Comparison of ENCODE assay signal across 12 mouse cellular contexts in genomic region chr14:25511564-25511963, GRCm38 (mm10). TPM values are rescaled to one million over a fixed set of nuclear protein-coding genes. Genes with fewer than 3 reads are reported as not detected.
DNase-seq lines count a peak whose midpoint lies in the region; ATAC-seq and TF ChIP-seq lines count a peak whose summit lies in the region.
"Had no signal": no experiment of that assay in that cellular context is flagged by ENCODE, and none has a peak within 500 bp of the region (broad histone marks: within the 10 kb centered on the region; RNA-seq: fewer than 3 reads in every experiment).

No protein-coding gene starts in this region.

- H3K4me1 ChIP-seq in lung, postnatal 0 days (ENCODE audit: insufficient read depth, low read depth, low read length): peaks cover 30% of the 10 kb centered on the region
- H3K4me1 ChIP-seq in hindbrain, embryonic 11.5 days (replicated peaks; ENCODE audit: control insufficient read depth, insufficient read depth, low read length): peaks cover 30% of the 10 kb centered on the region
- peaks cover 43% of the 10 kb centered on the region for H3K4me1 ChIP-seq in midbrain, embryonic 16.5 days (ENCODE audit: control insufficient read depth, insufficient read depth, low read length)

- WGBS in lung, postnatal 0 days: 33% methylated on average over 3 of the region's 3 CpGs
- 43% methylated on average over 3 of the region's 3 CpGs for WGBS in hindbrain, embryonic 11.5 days
- WGBS in midbrain, embryonic 16.5 days: 55% methylated on average over 3 of the region's 3 CpGs

- peaks cover 4% of the 10 kb centered on the region; the same call in 1 of the 2 replicates for H3K36me3 ChIP-seq in lung, postnatal 0 days (ENCODE audit: insufficient read depth, low read length)
- 0 out of 2 replicates have a peak, but pooled peaks cover 4% of the 10 kb centered on the region for H3K36me3 ChIP-seq in hindbrain, embryonic 11.5 days (ENCODE audit: control insufficient read depth, insufficient read depth, low read length)
- H3K36me3 ChIP-seq in midbrain, embryonic 16.5 days (ENCODE audit: control insufficient read depth, insufficient read depth, low read length): no peaks in the 10 kb centered on the region

- TF ChIP-seq EP300 in lung, postnatal 0 days (IDR thresholded peaks at IDR 0.05): no peak

- no peak overlapping the region for H3K4me3 ChIP-seq in gastrocnemius, adult 2 months
- H3K4me3 ChIP-seq in lung, postnatal 0 days (ENCODE audit: low read depth, low read length): no peak overlapping the region
- no peak overlapping the region for H3K4me3 ChIP-seq in hindbrain, embryonic 11.5 days (ENCODE audit: low read depth, low read length)
- H3K4me3 ChIP-seq in midbrain, embryonic 16.5 days (ENCODE audit: low read depth, low read length): no peak overlapping the region
- H3K4me3 ChIP-seq: myocyte had no signal

- H3K4me2 ChIP-seq in lung, postnatal 0 days (replicated peaks; ENCODE audit: low read depth, low read length): no peak overlapping the region
- no peak overlapping the region for H3K4me2 ChIP-seq in hindbrain, embryonic 11.5 days (replicated peaks; ENCODE audit: low read depth, low read length)
- H3K4me2 ChIP-seq in midbrain, embryonic 16.5 days (ENCODE audit: low read length): no peak overlapping the region

- ATAC-seq in lung, postnatal 0 days: peak; percentile 23
- 0 out of 2 replicates have a peak, but pooled peaks have one; percentile 28 for ATAC-seq in hindbrain, embryonic 11.5 days (ENCODE audit: low FRiP score)
- peak; percentile 29; the same call in 1 of the 2 replicates for ATAC-seq in midbrain, embryonic 16.5 days
- no peak for ATAC-seq in monocyte, adult 5-6 weeks (replicated peaks; ENCODE audit: insufficient number of reproducible peaks, low FRiP score, low TSS enrichment, poor library complexity, severe bottlenecking)
- ATAC-seq: Patski had no signal

- H3K9me3 ChIP-seq in lung, postnatal 0 days (ENCODE audit: low read length): no peaks in the 10 kb centered on the region
- no peaks in the 10 kb centered on the region for H3K9me3 ChIP-seq in hindbrain, embryonic 11.5 days (ENCODE audit: control insufficient read depth, low read length)
- no peaks in the 10 kb centered on the region for H3K9me3 ChIP-seq in midbrain, embryonic 16.5 days (replicated peaks; ENCODE audit: control insufficient read depth, low read length, poor library complexity, severe bottlenecking)

- intact Hi-C loops in gastrocnemius, adult 2 months (cut with DNase I): loop anchor here (5.0 kb wide), 1 partner anchor 34 kb away; no protein-coding TSS in a partner anchor

- no peak overlapping the region for H3K9ac ChIP-seq in lung, postnatal 0 days (replicated peaks; ENCODE audit: low read depth)
- no peak overlapping the region for H3K9ac ChIP-seq in hindbrain, embryonic 11.5 days (ENCODE audit: low read depth, low read length)
- no peak overlapping the region for H3K9ac ChIP-seq in midbrain, embryonic 16.5 days (ENCODE audit: low read depth, low read length)
- H3K9ac ChIP-seq: liver, embryonic 14.5 days had no signal

- no peak for TF ChIP-seq CTCF in gastrocnemius, adult 2 months (IDR thresholded peaks at IDR 0.05)
- no peak for TF ChIP-seq CTCF in lung, postnatal 0 days (IDR thresholded peaks at IDR 0.05)

- no peak for DNase-seq in gastrocnemius, adult 2 months
- no peak for DNase-seq in gastrocnemius, postnatal 4 days (ENCODE audit: low spot score in 2 of 2)
- DNase-seq in lung, postnatal 0 days (ENCODE audit: low spot score): no peak
- DNase-seq in lung, postnatal 36 days: no peak
- no peak for DNase-seq in hindbrain, embryonic 11.5 days (ENCODE audit: low spot score)
- no peak for DNase-seq in retina, embryonic 14.5 days (ENCODE audit: low spot score)
- DNase-seq: thymus, adult 2 months had no signal

- H3K27ac ChIP-seq in gastrocnemius, adult 2 months: peak overlapping the region; percentile 96
- H3K27ac ChIP-seq in lung, postnatal 0 days (ENCODE audit: low read length): no peak overlapping the region
- peak overlapping the region; percentile 77 for H3K27ac ChIP-seq in hindbrain, embryonic 11.5 days (ENCODE audit: low read depth, low read length)
- peak overlapping the region; percentile 15 for H3K27ac ChIP-seq in midbrain, embryonic 16.5 days (ENCODE audit: low read length)
- H3K27ac ChIP-seq: liver, embryonic 14.5 days had no signal

- no peaks in the 10 kb centered on the region for H3K27me3 ChIP-seq in lung, postnatal 0 days (replicated peaks; ENCODE audit: insufficient read depth, low read length)
- no peaks in the 10 kb centered on the region for H3K27me3 ChIP-seq in hindbrain, embryonic 11.5 days (ENCODE audit: control insufficient read depth, insufficient read depth, low read length)
- no peaks in the 10 kb centered on the region for H3K27me3 ChIP-seq in midbrain, embryonic 16.5 days (ENCODE audit: control insufficient read depth, insufficient read depth, low read depth, low read length)
- H3K27me3 ChIP-seq: Patski had no signal

RNA-seq across cellular contexts. Expression of gene Zmiz1, which starts 52.6 kb away (rescaled TPM):
- total RNA-seq in gastrocnemius, adult 2 months (2021): 10 to 100 TPM; 27.4 to 34.5 TPM
- total RNA-seq in gastrocnemius, postnatal 4 days (2021): 10 to 100 TPM; 53.8 to 55.2 TPM
- polyA plus RNA-seq in lung, postnatal 0 days (2015; fragmentation: Nextera tagmentation; extraction: Ambion mirVana): 18.0 and 20.2 TPM in 2 replicates
- polyA plus RNA-seq in hindbrain, embryonic 11.5 days (2014; fragmentation: Nextera tagmentation; extraction: Ambion mirVana): 47.5 and 57.0 TPM in 2 replicates
- 54.2 and 58.0 TPM in 2 replicates for polyA plus RNA-seq in midbrain, embryonic 16.5 days (2015; fragmentation: Nextera tagmentation; extraction: Ambion mirVana)
- 18.2 to 63.6 TPM (median 22.9 TPM) in 3 replicates for total RNA-seq in monocyte, adult 5-6 weeks (2017)
